Mouse (Mus musculus) urinary bladder, postnatal 14 days (tissue): ENCODE data around the gene Gpr152.

Experiments
- DNase-seq: peaks from one replicate; pipeline ENCODE4 v3.0.0; 2021; ENCODE audit warnings: low spot score

Gpr152 gene

GRCm38 (mm10) chr19:4150567-4151487 lies 11.2 kb downstream of the Gpr152 start:
- no peak for DNase-seq

DNA sequence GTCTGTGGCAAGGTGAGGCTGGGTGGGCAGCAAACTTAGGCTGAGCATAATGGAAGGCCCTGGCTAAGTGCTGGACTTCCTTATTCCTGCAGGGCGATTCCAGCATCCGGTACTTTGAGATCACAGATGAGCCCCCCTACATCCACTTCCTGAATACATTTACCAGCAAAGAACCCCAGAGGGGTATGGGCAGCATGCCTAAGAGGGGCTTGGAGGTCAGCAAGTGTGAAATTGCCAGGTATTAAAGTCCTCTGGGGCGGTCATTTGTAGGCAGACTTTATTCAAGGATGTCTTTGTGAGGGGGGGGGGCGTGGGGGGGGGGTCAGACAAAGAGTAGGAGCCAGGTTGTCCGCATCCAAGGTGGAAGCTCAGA lies 11.9 kb downstream of the Gpr152 start:
- no peak for DNase-seq

GRCm38 (mm10) chr19:4151898-4152297 lies 12.3 kb downstream of the Gpr152 start:
- no peak for DNase-seq

- no peak for DNase-seq
These were observed 13.1 kb downstream of the Gpr152 start for GRCm38 (mm10) chr19:4152445-4153231.

- DNase-seq = no peak
These were observed 13.7 kb downstream of the Gpr152 start, which contains the start of gene Ptprcap for GRCm38 (mm10) chr19:4153232-4153654. Gene Ptprcap (plus strand): TSS chr19:4153604.

DNA sequence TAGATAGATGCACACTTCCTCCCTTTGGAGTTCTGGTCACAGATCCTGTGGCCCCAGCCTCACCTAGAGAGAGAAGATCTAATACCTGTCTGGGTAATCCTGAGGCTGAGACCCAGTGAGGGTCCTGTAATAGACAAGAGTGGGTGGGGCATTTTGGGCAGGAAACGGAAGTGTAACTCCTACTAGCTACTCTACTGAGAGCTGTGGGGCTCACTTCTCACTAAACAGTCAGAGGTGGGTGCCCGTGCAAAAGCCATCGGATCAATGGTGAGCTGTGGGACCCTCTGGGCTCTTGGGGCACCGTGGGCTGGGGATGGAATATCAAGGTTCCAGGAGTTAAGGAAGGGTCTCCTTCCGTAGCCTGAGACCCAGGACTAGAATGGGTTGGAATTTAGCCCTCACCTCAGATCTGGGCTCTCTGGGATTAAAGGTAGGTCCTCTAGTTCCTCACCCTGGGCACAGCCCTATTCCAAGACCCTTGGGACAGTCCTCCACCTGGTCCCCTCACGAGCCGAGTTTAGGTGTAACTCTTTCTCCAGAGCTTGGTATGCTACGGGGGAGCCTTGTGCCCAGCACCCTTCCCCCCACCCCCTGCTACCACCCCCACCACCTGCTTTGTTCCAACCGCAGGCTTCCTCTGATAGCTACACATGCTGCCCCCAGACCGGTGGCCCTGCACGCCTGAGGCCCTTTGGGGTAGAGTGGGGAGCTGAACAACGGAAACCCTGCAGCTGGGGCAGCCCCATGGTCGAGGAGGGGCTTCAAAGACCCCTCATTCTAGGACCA lies 15.0 kb downstream of the Gpr152 start:
- no peak for DNase-seq

- no peak for DNase-seq
These were observed 15.9 kb downstream of the Gpr152 start for GRCm38 (mm10) chr19:4155223-4156072.

- DNase-seq = no peak
These were observed 16.5 kb downstream of the Gpr152 start for GRCm38 (mm10) chr19:4156073-4156579.

GRCm38 (mm10) chr19:4156771-4157170 lies 17.2 kb downstream of the Gpr152 start:
- no peak for DNase-seq

DNA sequence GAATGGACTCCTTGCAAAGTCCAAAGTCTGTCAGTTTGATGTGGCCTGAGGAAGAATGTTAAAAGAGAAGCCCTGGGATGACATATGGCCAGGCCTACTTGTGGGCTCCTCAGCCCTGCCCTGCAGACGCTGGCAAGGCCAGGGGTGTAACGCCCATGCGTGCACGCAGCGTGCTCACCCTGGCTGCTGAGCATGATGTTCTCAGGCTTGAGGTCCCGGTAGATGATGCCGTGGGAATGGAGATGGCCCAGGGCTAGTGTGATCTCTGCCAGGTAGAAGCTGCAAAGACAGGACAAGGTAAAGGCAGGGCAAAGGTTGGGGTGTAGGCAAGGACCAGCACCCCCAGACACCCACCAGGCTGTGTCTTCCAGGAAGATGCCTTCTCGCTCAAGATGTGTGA lies 19.5 kb downstream of the Gpr152 start:
- no peak for DNase-seq

- DNase-seq = peak; percentile 96
These were observed 23.3 kb downstream of the Gpr152 start, which contains the start of gene Rps6kb2 for GRCm38 (mm10) chr19:4162646-4163542. Gene Rps6kb2 (minus strand): TSS chr19:4163354.

DNA sequence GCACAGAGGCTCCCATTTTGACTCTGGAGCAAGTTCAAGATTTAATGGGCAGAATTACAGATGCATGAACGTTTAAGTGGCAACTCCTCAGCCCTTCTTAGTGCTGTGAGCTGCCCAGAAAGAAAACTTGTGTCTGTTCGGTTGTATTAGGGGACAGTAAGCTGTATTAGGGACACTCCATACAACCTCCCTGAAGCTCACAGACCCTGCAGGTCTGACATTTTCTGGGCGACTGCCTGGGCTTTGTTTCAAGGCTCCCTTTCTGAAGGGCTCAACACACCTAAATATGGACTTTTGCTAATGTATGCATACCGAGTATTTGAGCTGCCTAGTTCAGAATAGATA lies 23.9 kb downstream of the Gpr152 start:
- no peak for DNase-seq

- no peak for DNase-seq
These were observed 24.5 kb downstream of the Gpr152 start for GRCm38 (mm10) chr19:4164100-4164499.

GRCm38 (mm10) chr19:4164721-4165120 lies 25.1 kb downstream of the Gpr152 start:
- DNase-seq = no peak

- no peak for DNase-seq
These were observed 27.3 kb downstream of the Gpr152 start for GRCm38 (mm10) chr19:4166678-4167476.

DNA sequence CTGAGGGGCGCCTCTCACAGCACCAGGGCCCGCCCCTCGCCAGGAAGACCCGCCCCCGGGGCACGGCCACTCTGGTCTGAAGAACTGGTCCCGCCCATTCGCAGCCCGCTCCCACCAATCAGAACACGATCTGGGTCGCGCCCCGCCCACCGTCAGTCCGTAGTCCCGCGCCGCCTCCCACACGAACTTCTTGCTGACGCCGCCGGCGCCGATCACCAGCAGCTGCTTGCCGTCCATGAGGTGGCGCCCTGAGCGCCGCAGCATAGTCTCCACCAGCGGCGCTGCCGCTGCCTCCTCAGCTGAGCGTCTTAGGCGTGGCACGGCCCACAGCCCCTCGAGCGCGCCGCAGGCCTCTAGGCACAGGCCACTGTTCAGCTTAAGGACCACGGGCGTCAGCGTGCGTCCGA lies 29.8 kb downstream of the Gpr152 start:
- peak; percentile 99 for DNase-seq

DNA sequence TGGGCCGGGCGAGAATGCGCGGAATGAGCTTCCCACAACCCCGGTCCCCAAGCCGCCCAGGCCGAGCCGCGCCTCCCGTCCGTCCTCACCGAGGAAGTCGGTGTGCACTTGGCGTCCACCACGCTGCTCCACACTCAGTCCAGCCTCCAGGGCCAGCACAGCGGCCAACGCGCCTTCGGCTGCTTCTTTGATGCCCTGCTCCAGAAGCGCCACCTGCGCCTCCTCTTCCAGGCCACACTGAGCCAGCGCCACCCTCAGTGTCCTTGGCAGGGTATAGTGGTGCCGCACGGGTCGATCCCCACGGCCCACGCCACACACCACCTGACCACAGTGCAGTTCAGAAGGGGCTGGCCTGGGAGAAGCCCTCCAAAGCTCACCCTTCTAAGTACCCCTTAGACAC lies 30.2 kb downstream of the Gpr152 start:
- DNase-seq = no peak

DNA sequence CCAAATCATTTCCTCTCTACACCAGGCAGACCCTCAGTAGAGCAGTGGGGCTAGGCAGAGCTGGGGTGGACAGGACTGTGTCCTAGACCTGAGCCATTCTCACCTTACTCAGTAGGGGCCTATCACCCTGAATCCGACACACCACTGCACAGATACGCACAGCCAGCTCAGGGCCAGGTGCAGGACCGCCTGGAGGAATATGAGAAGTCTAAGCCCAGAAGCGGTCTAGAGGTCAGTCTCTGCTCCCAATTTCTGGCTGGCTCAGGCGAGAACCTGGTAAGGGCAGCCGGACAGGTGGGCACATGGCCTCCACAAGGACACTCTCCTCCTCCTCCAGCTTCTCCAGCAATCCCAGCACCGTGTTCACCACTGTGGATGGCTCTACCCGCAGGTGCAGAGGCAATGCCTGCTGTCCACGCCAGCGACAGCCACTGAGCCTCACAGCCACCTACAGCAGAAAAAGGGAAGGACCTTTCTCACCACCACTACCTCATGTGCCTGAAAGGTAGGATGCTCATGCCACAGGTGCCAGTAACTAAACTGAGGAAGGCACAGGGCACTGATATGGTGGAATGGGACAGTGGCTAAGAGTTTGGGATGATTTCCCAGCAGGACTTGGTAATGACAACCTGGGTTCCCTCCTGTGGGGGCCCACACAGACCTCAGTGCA lies 31.3 kb downstream of the Gpr152 start:
- no peak for DNase-seq
